8 mouse cellular contexts compared by ENCODE assay signal in the genomic region with DNA sequence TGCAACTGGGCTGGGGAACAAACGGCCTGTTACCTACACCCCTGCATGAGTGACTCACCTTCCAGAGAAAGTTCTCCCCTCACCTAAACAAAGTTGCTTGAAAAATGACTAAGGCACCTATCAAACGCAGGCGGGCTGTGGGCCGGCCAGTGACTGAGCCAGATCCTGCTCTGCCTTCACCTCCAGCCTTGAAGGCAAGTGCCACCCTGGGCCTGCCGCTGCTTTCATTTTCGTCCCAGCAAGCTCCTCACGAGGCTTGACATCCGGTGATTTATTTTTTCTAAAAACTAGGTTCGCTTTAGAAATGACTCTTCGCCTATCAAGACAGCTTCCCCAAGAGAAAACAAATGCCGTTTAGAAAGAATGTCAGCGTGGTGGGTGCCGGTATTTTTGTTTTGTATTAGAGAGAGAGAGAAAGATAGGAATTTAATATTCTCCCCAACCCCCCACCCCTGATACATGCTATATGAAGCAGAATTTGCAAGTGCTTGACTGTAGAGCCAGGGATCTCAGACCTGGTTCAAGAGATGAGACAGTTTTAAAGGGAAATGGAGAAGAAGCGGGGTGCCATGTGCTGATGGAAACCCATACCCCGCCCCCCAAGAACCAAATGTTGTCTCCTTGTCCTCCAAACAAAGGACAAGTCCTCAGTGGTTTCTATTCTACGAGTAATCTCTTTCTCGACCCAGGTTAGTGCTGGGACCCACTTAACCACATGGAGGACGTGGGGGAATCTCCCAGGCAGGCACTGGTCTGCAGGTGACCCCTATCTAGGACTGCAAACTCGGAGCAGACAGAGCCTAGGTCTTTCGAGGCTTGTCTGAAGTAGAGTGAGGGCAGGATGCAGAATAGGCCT. TPM values are rescaled to one million over a fixed set of nuclear protein-coding genes. Genes with fewer than 3 reads are reported as not detected.
DNase-seq lines count a peak whose midpoint lies in the region; ATAC-seq and TF ChIP-seq lines count a peak whose summit lies in the region.

No protein-coding gene starts in this region.

- H3K4me1 ChIP-seq in liver, embryonic 14.5 days (replicated peaks; ENCODE audit: control insufficient read depth in 2 of 2, insufficient read depth in 2 of 2, low read length in 1 of 2) = peaks cover 6 to 11% of the 10 kb centered on the region in 2 experiments

- H3K9me3 ChIP-seq in liver, embryonic 14.5 days (ENCODE audit: control insufficient read depth, low read length) = no peaks in the 10 kb centered on the region

- peak; percentile 64 for DNase-seq in urinary bladder, postnatal 14 days (ENCODE audit: low spot score)
- DNase-seq in urinary bladder, postnatal 10 days (ENCODE audit: low spot score) = no peak
- peak; percentile 45 to 48 for DNase-seq in heart, postnatal 10 days
- DNase-seq in liver, embryonic 14.5 days (ENCODE audit: low read depth in 3 of 3, low spot score in 3 of 3) = no peak
- no peak for DNase-seq in gastrocnemius, postnatal 14 days
- DNase-seq in left cerebral cortex, postnatal 4 days = no peak
- no peak for DNase-seq in yolk sac, embryonic 10.5 days (ENCODE audit: low spot score)

- H3K36me3 ChIP-seq in liver, embryonic 14.5 days (replicated peaks; ENCODE audit: control insufficient read depth, insufficient read depth, low read depth) = no peaks in the 10 kb centered on the region

- intact Hi-C loops in heart, postnatal 10 days (cut with DNase I) = no loop called here
- intact Hi-C loops in gastrocnemius, postnatal 14 days (cut with DNase I; ENCODE audit: low total_unique reads) = no loop called here
- intact Hi-C loops in left cerebral cortex, postnatal 4 days (cut with DNase I) = loop anchor here (10.0 kb wide), 1 partner anchor 62 kb away; no protein-coding TSS in a partner anchor

- H3K4me3 ChIP-seq in liver, embryonic 14.5 days (ENCODE audit: insufficient read depth in 1 of 2, low read depth in 2 of 2, low read length in 2 of 2) = no peak overlapping the region

- no peak for ATAC-seq in liver, embryonic 14.5 days (ENCODE audit: insufficient read depth)
- ATAC-seq in neutrophil, adult 5-6 weeks (ENCODE audit: extremely low read depth, insufficient number of reproducible peaks, low FRiP score, poor library complexity, severe bottlenecking) = peak; percentile 20; the same call in 1 of the 2 replicates

- H3K4me2 ChIP-seq in liver, embryonic 14.5 days (ENCODE audit: low read depth) = peak overlapping the region; percentile 28; the same call in 1 of the 2 replicates

- no peak for TF ChIP-seq CTCF in liver, embryonic 14.5 days (IDR thresholded peaks at IDR 0.05; ENCODE audit: low read depth)

- H3K27me3 ChIP-seq in liver, embryonic 14.5 days (ENCODE audit: control insufficient read depth, insufficient read depth, low read length) = no peaks in the 10 kb centered on the region

- H3K9ac ChIP-seq in liver, embryonic 14.5 days (replicated peaks) = no peak overlapping the region

- 49% methylated on average over 20 of the region's 20 CpGs for WGBS in liver, embryonic 14.5 days (ENCODE audit: insufficient replicate concordance)

- no peak for TF ChIP-seq EP300 in liver, embryonic 14.5 days (IDR thresholded peaks at IDR 0.05; ENCODE audit: low read depth)

- no peak overlapping the region for H3K27ac ChIP-seq in liver, embryonic 14.5 days

RNA-seq across cellular contexts. Expression of gene Map3k14, which starts 4.6 kb away (rescaled TPM):
- 1 to 10 TPM; 3.8 to 4.3 TPM for total RNA-seq in heart, postnatal 10 days (2021)
- polyA plus RNA-seq in liver, embryonic 14.5 days (2012; rRNA removed) = 0.47 and 0.54 TPM in 2 replicates
- 0.14 and 0.18 TPM in 2 replicates for polyA plus RNA-seq in liver, embryonic 14.5 days (2014; fragmentation: Nextera tagmentation; extraction: Ambion mirVana)
- 43.5 and 50.7 TPM in 2 replicates for total RNA-seq in neutrophil, adult 5-6 weeks (2017)
- 1 to 10 TPM; 2.2 to 2.3 TPM for total RNA-seq in gastrocnemius, postnatal 14 days (2021)
- 1 to 10 TPM; 3.7 to 4.3 TPM for total RNA-seq in left cerebral cortex, postnatal 4 days (2021)

RNA-seq across cellular contexts. Expression of gene Spata32, which starts 44.4 kb away (rescaled TPM):
- total RNA-seq in heart, postnatal 10 days (2021) = not detected
- polyA plus RNA-seq in liver, embryonic 14.5 days (2012; rRNA removed) = not detected in 2 replicates
- polyA plus RNA-seq in liver, embryonic 14.5 days (2014; fragmentation: Nextera tagmentation; extraction: Ambion mirVana) = 0.13 TPM in 1 of 2 replicates, not detected in the other
- not detected in 2 replicates for total RNA-seq in neutrophil, adult 5-6 weeks (2017)
- not detected for total RNA-seq in gastrocnemius, postnatal 14 days (2021)
- 1 to 10 TPM; 1.4 to 2.0 TPM for total RNA-seq in left cerebral cortex, postnatal 4 days (2021)

RNA-seq across cellular contexts. Expression of gene 1700023F06Rik, which starts 54.3 kb away (rescaled TPM):
- total RNA-seq in heart, postnatal 10 days (2021) = not detected
- not detected in 2 replicates for polyA plus RNA-seq in liver, embryonic 14.5 days (2012; rRNA removed)
- polyA plus RNA-seq in liver, embryonic 14.5 days (2014; fragmentation: Nextera tagmentation; extraction: Ambion mirVana) = not detected in 2 replicates
- not detected in 2 replicates for total RNA-seq in neutrophil, adult 5-6 weeks (2017)
- total RNA-seq in gastrocnemius, postnatal 14 days (2021) = not detected
- 1 to 10 TPM; 1.5 to 2.0 TPM for total RNA-seq in left cerebral cortex, postnatal 4 days (2021)

Comparison
In these comparisons a context has a peak if more than half of its experiments do, and no peak if none do; other contexts are left out.
1. DNase-seq: peak in urinary bladder, postnatal 14 days (single experiment) and heart, postnatal 10 days (2 of 2); none in urinary bladder, postnatal 10 days (single experiment), liver, embryonic 14.5 days (0 of 3), gastrocnemius, postnatal 14 days (single experiment), left cerebral cortex, postnatal 4 days (single experiment) and yolk sac, embryonic 10.5 days (single experiment).